Mouse (Mus musculus) C2C12 (cell line): Measurements from ENCODE around the gene Galt.

Source experiments
- CEBPB ChIP-seq: IDR thresholded peaks from one replicate; pipeline ENCODE4 v1.6.1; 2011; ENCODE audit warnings: low read depth, mild to moderate bottlenecking, control low read depth, moderate library complexity
- CTCF ChIP-seq: IDR thresholded peaks from one replicate; pipeline ENCODE4 v1.5.1; 2011; ENCODE audit not compliant: control insufficient read depth, insufficient read depth, insufficient read length
- MAX ChIP-seq: IDR thresholded peaks from one replicate; pipeline ENCODE4 v1.6.1; 2011; ENCODE audit warnings: mild to moderate bottlenecking, control low read depth
- MYOD1 ChIP-seq: IDR thresholded peaks from one replicate; pipeline ENCODE4 v1.6.1; 2011; ENCODE audit warnings: low read depth; ENCODE audit not compliant: control insufficient read depth, insufficient read length
- MYOG ChIP-seq: IDR thresholded peaks from one replicate; pipeline ENCODE4 v1.6.1; 2011; ENCODE audit not compliant: control insufficient read depth, insufficient read length; ENCODE audit errors: extremely low read depth
- USF1 ChIP-seq: IDR thresholded peaks from one replicate; pipeline ENCODE4 v1.6.1; 2011; ENCODE audit warnings: low read depth, mild to moderate bottlenecking, control low read depth, moderate library complexity

DNA sequence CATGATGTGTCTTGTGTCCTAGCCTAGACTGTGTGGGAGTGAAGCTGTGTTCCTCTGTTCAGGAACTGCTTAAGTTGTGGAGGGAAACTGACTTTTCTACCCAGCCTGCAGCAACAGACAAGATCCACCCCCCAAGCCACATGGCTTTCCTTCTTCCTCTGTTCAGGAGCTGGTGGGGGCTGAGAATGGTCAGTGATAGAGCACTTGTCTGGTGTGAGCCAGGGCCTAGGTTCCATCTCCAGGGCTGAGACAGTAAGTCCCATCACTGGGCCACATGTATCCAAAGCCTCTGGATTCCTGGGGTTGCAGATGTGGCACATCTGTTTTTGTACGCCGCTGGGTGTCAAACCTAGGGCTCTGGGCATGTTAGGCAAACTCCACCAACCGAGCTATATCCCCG, 5.9 kb downstream of the Galt start:
- TF ChIP-seq CTCF (no peak), USF1 (no peak), MAX (no peak), CEBPB (no peak), MYOG (no peak), MYOD1 (no peak)
